Mouse (Mus musculus): ENCODE data around the gene Lingo1. TPM values are rescaled to one million over a fixed set of nuclear protein-coding genes. Genes with fewer than 3 reads are reported as not detected.

The Lingo1 gene
- total and polyA plus RNA-seq, 2 experiments: under 0.01 to 0.27 TPM

DNA sequence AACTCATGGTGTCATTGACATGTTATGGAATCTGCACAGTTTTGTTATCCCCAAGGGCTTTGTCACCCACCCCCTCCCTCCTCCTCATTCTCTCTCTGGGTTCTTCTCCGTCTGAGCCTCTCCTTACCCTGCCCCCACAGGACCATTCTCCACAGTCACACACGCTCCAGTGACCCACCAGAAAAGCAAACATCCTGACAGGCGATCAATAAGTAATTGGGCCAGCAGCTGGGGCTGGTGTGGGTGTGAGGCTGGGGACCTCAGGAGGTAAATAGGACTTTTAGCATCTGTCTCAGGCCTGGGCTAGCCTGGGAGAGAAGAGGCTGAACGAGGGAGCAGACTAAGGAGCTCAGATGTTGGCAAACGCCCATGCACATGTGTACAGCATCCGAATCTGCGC lies 173.5 kb downstream of the Lingo1 start:
- TF ChIP-seq POLR2A (IDR thresholded peaks at IDR 0.05; ENCODE audit: extremely low read depth, insufficient read depth, low read length) (no peak), CTCF (IDR thresholded peaks at IDR 0.05; ENCODE audit: low read depth, low read length) (no peak)
- Histone ChIP-seq H3K27me3 (ENCODE audit: control insufficient read depth, insufficient read depth, low read length) (0 out of 2 replicates have a peak, but pooled peaks cover 10% of the 10 kb centered on the region), H3K27ac (replicated peaks; ENCODE audit: insufficient read depth, low read depth, low read length) (no peak overlapping the region), H3K4me1 (ENCODE audit: control insufficient read depth, insufficient read depth, low read length) (no peaks in the 10 kb centered on the region), H3K79me2 (ENCODE audit: control insufficient read depth, insufficient read depth, low read length) (no peaks in the 10 kb centered on the region), H3K36me3 (ENCODE audit: control insufficient read depth, insufficient read depth, low read length) (no peaks in the 10 kb centered on the region), H3K9ac (ENCODE audit: low read depth, low read length) (no peak overlapping the region), H3K4me3 (ENCODE audit: insufficient read depth, low read depth, low read length) (no peak overlapping the region)
- 35% methylated on average over 7 of the region's 7 CpGs for WGBS
- no peak for DNase-seq (ENCODE audit: extremely low read depth, low read depth, low spot score)

GRCm38 (mm10) chr9:56620512-56621371 lies 175.5 kb downstream of the Lingo1 start:
- Histone ChIP-seq H3K36me3 (ENCODE audit: control insufficient read depth, insufficient read depth, low read length) (no peaks in the 10 kb centered on the region), H3K27me3 (ENCODE audit: control insufficient read depth, insufficient read depth, low read length) (0 out of 2 replicates have a peak, but pooled peaks cover 10% of the 10 kb centered on the region), H3K9ac (ENCODE audit: low read depth, low read length) (no peak overlapping the region), H3K4me3 (ENCODE audit: insufficient read depth, low read depth, low read length) (no peak overlapping the region), H3K4me1 (ENCODE audit: control insufficient read depth, insufficient read depth, low read length) (no peaks in the 10 kb centered on the region), H3K79me2 (ENCODE audit: control insufficient read depth, insufficient read depth, low read length) (no peaks in the 10 kb centered on the region), H3K27ac (replicated peaks; ENCODE audit: insufficient read depth, low read depth, low read length) (no peak overlapping the region)
- no peak for DNase-seq (ENCODE audit: extremely low read depth, low read depth, low spot score)
- 28% methylated on average over 42 of the region's 42 CpGs for WGBS
- no peak for TF ChIP-seq CTCF (IDR thresholded peaks at IDR 0.05; ENCODE audit: low read depth, low read length)
- TF ChIP-seq POLR2A (IDR thresholded peaks at IDR 0.05; ENCODE audit: extremely low read depth, insufficient read depth, low read length): no peak

DNA sequence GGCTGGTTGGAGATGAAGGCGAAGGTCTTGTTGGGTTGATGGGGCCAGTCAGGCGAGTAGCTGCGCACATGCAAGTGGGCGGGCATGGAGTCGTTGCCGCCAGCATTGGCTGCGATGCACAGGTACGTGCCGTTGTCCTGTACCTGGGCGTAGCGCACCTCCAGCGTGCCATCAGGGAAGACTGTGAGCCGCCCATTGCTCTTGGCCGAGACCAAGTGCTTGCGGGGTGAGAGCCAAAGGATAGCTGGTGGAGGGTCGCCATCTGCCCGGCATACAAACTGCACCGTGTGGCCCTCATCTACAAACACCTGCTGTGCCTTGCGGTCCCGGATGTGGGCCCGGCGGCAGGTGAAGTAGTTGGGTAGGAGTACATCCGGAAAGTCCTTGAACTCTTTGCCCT lies 176.6 kb downstream of the Lingo1 start:
- WGBS: 68% methylated on average over 23 of the region's 23 CpGs
- TF ChIP-seq CTCF (IDR thresholded peaks at IDR 0.05; ENCODE audit: low read depth, low read length) (no peak), POLR2A (IDR thresholded peaks at IDR 0.05; ENCODE audit: extremely low read depth, insufficient read depth, low read length) (no peak)
- Histone ChIP-seq H3K79me2 (ENCODE audit: control insufficient read depth, insufficient read depth, low read length) (no peaks in the 10 kb centered on the region), H3K27ac (replicated peaks; ENCODE audit: insufficient read depth, low read depth, low read length) (no peak overlapping the region), H3K4me1 (ENCODE audit: control insufficient read depth, insufficient read depth, low read length) (no peaks in the 10 kb centered on the region), H3K4me3 (ENCODE audit: insufficient read depth, low read depth, low read length) (no peak overlapping the region), H3K36me3 (ENCODE audit: control insufficient read depth, insufficient read depth, low read length) (no peaks in the 10 kb centered on the region), H3K27me3 (ENCODE audit: control insufficient read depth, insufficient read depth, low read length) (0 out of 2 replicates have a peak, but pooled peaks cover 10% of the 10 kb centered on the region), H3K9ac (ENCODE audit: low read depth, low read length) (no peak overlapping the region)
- DNase-seq (ENCODE audit: extremely low read depth, low read depth, low spot score): no peak

GRCm38 (mm10) chr9:56618660-56619059 lies 177.6 kb downstream of the Lingo1 start:
- no peak overlapping the region for H3K4me3 ChIP-seq (ENCODE audit: insufficient read depth, low read depth, low read length)
- H3K36me3 ChIP-seq (ENCODE audit: control insufficient read depth, insufficient read depth, low read length): no peaks in the 10 kb centered on the region
- no peak overlapping the region for H3K9ac ChIP-seq (ENCODE audit: low read depth, low read length)
- H3K79me2 ChIP-seq (ENCODE audit: control insufficient read depth, insufficient read depth, low read length): no peaks in the 10 kb centered on the region
- 76% methylated on average over 4 of the region's 4 CpGs for WGBS
- H3K4me1 ChIP-seq (ENCODE audit: control insufficient read depth, insufficient read depth, low read length): no peaks in the 10 kb centered on the region
- DNase-seq (ENCODE audit: extremely low read depth, low read depth, low spot score): no peak
- H3K27ac ChIP-seq (replicated peaks; ENCODE audit: insufficient read depth, low read depth, low read length): no peak overlapping the region
- 0 out of 2 replicates have a peak, but pooled peaks cover 10% of the 10 kb centered on the region for H3K27me3 ChIP-seq (ENCODE audit: control insufficient read depth, insufficient read depth, low read length)
- TF ChIP-seq POLR2A (IDR thresholded peaks at IDR 0.05; ENCODE audit: extremely low read depth, insufficient read depth, low read length): no peak
- no peak for TF ChIP-seq CTCF (IDR thresholded peaks at IDR 0.05; ENCODE audit: low read depth, low read length)

DNA sequence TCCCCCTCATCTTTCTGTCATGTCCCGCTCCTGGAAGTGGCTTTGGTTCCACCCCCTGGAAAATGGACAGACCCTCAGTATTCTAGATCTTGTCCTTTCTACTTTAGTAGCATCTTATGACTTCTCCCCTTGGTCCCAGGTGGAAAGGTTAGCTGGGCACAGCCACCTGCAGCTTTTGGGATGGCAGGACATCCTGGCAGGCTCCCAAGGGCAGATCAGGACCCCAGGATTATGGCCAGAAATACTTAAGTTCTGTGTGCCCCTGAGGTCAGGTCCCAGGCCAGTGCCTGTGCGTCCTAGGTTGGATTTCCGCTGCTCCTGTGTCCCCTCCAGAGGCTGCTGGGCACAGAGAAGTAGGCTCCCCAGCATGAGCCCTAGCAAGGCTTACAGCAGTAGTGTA lies 180.2 kb downstream of the Lingo1 start:
- 81% methylated on average over 3 of the region's 3 CpGs for WGBS
- Histone ChIP-seq H3K4me3 (ENCODE audit: insufficient read depth, low read depth, low read length) (no peak overlapping the region), H3K79me2 (ENCODE audit: control insufficient read depth, insufficient read depth, low read length) (no peaks in the 10 kb centered on the region), H3K36me3 (ENCODE audit: control insufficient read depth, insufficient read depth, low read length) (no peaks in the 10 kb centered on the region), H3K4me1 (ENCODE audit: control insufficient read depth, insufficient read depth, low read length) (no peaks in the 10 kb centered on the region), H3K27ac (replicated peaks; ENCODE audit: insufficient read depth, low read depth, low read length) (no peak overlapping the region), H3K9ac (ENCODE audit: low read depth, low read length) (no peak overlapping the region), H3K27me3 (ENCODE audit: control insufficient read depth, insufficient read depth, low read length) (0 out of 2 replicates have a peak, but pooled peaks cover 8% of the 10 kb centered on the region)
- no peak for DNase-seq (ENCODE audit: extremely low read depth, low read depth, low spot score)
- TF ChIP-seq CTCF (IDR thresholded peaks at IDR 0.05; ENCODE audit: low read depth, low read length) (no peak), POLR2A (IDR thresholded peaks at IDR 0.05; ENCODE audit: extremely low read depth, insufficient read depth, low read length) (no peak)

- no peaks in the 10 kb centered on the region for H3K4me1 ChIP-seq (ENCODE audit: control insufficient read depth, insufficient read depth, low read length)
- DNase-seq (ENCODE audit: extremely low read depth, low read depth, low spot score): no peak
- H3K36me3 ChIP-seq (ENCODE audit: control insufficient read depth, insufficient read depth, low read length): no peaks in the 10 kb centered on the region
- H3K4me3 ChIP-seq (ENCODE audit: insufficient read depth, low read depth, low read length): no peak overlapping the region
- TF ChIP-seq CTCF (IDR thresholded peaks at IDR 0.05; ENCODE audit: low read depth, low read length) (no peak), POLR2A (IDR thresholded peaks at IDR 0.05; ENCODE audit: extremely low read depth, insufficient read depth, low read length) (no peak)
- no peak overlapping the region for H3K9ac ChIP-seq (ENCODE audit: low read depth, low read length)
- H3K27ac ChIP-seq (replicated peaks; ENCODE audit: insufficient read depth, low read depth, low read length): no peak overlapping the region
- no peaks in the 10 kb centered on the region for H3K79me2 ChIP-seq (ENCODE audit: control insufficient read depth, insufficient read depth, low read length)
- 48% methylated on average over 12 of the region's 12 CpGs for WGBS
- no peaks in the 10 kb centered on the region for H3K27me3 ChIP-seq (ENCODE audit: control insufficient read depth, insufficient read depth, low read length)
Measured at GRCm38 (mm10) chr9:56612798-56613183, 183.5 kb downstream of the Lingo1 start.

Measured in liver, adult 2 months (tissue).